Mouse (Mus musculus) erythroid progenitor cell, adult 5-6 weeks (primary cell): Measurements from ENCODE around the gene Tgfb3. TPM values are rescaled to one million over a fixed set of nuclear protein-coding genes. Genes with fewer than 3 reads are reported as not detected.

Source experiments
- ATAC-seq: replicated peaks from 2 replicates; pipeline ENCODE4 v1.8.0; 2016; ENCODE audit warnings: moderate number of reproducible peaks, mild to moderate bottlenecking, moderate TSS enrichment, inconsistent platforms; ENCODE audit not compliant: poor library complexity, low FRiP score, severe bottlenecking
- total RNA-seq, 2 experiments: library from RNA; stranded (forward) in 1 of 2; stranded (reverse) in 1 of 2; fragments of 150-400 nt in 1 of 2; fragments of 186-747, 209-891 nt in 1 of 2; gene quantifications; 2 replicates each; pipeline versions ENCODE4 v1.2.3 to v1.2.4; 2015 to 2017; ENCODE audit warnings: low replicate concordance in 2 of 2

Gene Tgfb3
- total RNA-seq, 2 experiments from 2014 or later: not detected

DNA sequence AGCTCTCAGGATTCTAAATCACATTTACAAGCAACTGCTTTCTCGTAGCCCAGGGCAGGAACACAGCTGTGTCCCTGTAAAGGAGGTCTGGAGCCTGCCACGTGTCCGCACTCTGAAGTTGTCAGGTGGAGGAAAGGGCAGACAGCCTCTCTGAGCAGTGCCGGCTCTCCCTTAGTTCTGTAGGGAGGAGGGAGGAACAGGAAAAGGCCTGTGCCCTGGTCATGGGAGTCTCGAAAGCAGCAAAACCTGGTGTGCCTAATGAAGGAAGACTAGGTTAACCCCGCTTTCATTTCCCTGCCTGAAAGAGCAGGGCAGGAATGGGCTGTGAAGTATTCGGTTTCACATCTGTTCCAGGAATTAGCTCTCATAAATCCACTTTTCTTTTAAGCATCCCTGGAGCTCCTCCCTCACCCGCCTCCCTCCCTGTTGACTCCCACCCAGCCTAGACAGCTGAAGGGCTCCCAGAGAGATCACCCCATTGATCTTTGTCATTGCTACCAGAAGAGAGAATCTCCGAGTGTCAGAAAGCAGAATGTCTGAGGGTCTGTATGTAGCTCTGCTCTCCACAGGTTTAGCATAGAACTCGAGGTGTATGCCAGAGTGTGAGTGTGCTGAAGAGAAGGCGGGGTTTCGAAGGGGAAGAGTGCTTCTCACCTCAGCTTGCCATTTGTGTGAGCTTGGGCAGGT lies 41.5 kb downstream of the Tgfb3 start:
- ATAC-seq: no peak

DNA sequence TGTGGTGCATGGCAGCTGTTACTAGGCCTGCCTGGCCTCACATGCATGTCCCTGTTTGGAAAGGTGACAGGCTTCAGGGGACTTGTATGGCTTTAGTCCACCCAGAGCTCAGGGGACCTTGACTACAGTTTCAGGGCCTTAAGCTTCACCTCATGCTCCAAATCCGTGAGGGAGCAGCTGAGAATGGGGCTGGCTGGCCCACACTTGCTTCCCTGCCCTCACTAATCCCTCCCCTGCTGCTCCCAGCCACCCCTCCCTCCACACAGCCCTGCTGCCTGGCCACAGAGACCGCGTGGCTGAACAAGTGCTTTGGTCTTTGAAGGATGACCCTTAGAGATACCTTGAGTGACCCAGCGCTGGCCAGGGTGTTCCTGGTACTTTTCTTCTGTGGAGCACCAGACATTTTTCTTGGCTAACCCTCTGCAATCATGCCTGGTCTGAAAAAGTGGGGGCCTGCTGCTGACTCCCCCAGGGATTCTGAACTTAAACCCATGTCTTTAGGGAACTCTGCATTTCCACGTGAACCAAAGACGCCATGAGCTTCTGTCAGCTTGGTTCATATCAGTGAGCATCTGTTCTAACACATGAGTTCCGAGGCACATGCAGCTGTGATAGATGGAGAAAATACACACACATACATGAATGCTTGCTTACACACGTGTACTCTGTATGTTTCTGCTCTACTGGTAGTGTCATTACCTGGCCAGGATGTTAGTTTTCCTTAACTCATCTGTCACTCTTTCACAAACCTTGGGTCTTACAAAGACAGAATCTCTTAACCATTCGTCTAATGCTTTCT lies 42.3 kb downstream of the Tgfb3 start:
- ATAC-seq: no peak

- no peak for ATAC-seq
These were observed 43.3 kb downstream of the Tgfb3 start for GRCm38 (mm10) chr12:86035586-86035985.

DNA sequence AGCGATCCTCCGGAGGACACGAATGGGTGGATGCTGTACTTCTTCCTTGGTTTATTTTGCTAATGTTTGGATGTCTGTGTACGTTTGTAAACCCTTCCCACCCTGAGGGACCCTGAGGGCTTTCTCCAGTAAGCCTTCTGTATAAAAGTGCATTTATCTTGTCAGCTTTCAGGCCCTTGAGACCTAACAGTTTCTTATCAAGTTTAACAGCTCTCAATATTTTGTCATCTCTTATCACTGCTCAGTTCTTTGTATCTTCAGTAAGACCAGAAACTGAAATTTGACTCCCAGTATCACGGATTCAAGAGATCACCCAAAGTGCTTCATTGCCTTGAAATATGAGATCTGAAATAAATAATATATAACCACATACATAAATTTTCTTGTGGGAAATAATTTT lies 47.9 kb downstream of the Tgfb3 start:
- ATAC-seq: no peak

DNA sequence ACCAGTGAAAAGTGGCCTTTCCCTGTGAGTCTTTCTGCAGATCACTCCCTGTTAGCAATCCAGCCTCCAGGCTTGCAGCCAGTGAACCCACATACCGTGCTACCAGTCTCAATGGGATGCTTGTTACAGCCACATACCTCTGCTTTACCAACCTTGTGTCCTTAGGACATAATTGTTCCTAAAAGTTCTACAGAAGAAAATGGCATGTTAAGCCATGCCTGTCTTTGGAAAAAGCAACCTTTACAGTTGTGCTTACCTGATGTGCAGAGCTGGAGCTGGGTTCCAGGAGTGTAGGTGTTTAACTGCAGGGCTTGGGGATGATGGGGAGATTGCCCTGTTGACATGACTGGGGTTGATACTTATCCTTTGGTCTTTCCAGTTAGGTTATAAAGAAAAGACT lies 51.1 kb downstream of the Tgfb3 start:
- ATAC-seq: no peak

GRCm38 (mm10) chr12:86027000-86027399 lies 51.8 kb downstream of the Tgfb3 start:
- ATAC-seq: no peak

- ATAC-seq: no peak
These were observed 53.4 kb downstream of the Tgfb3 start for GRCm38 (mm10) chr12:86025480-86025879.

- no peak for ATAC-seq
These were observed 54.4 kb downstream of the Tgfb3 start for GRCm38 (mm10) chr12:86024426-86024825.

GRCm38 (mm10) chr12:86023081-86023871 lies 55.6 kb downstream of the Tgfb3 start:
- ATAC-seq: no peak

- ATAC-seq: no peak
These were observed 56.4 kb downstream of the Tgfb3 start for GRCm38 (mm10) chr12:86022282-86022984.

- no peak for ATAC-seq
These were observed 57.3 kb downstream of the Tgfb3 start for GRCm38 (mm10) chr12:86021583-86021982.

DNA sequence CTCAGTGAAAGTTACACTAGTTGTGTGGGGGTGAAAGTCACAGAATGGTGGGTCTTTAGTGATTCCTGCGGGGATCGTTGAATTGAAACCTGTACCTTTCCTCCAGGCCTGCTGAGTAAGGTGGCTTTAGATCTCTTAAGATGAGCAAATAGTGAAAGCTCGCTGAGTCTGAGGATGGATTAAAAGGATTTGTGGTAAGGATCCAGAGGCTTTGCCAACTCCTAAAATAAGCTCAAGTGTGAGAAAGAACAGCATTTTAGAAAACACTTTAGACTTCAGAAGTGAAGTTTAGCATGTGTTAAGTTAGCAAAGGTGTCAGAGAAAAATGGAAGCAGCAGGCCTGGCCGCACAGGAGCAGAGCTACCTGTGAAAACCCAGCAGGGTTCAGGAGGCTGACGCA lies 61.5 kb downstream of the Tgfb3 start:
- no peak for ATAC-seq

DNA sequence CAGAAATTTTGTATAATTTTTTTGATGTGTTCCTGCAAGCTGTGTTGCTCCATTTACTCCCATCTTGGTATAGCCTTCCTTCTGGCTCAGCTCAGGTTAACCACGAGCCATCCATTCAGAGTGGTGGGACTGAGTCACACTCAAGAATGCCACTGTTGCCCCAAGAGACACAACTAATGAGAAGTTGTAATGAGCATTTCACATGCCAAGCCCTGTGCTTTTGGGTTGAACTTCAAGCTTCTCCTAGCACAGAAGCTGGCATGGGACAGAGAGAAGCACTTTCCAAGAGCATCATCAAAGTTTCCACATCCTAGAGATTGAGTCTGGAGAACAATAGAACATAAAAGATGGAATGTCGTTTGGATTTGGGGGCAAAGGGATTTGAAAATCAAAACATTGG lies 63.7 kb downstream of the Tgfb3 start:
- no peak for ATAC-seq

GRCm38 (mm10) chr12:86014621-86015020 lies 64.2 kb downstream of the Tgfb3 start:
- ATAC-seq: no peak

- no peak for ATAC-seq
These were observed 64.7 kb downstream of the Tgfb3 start for GRCm38 (mm10) chr12:86014174-86014573.

GRCm38 (mm10) chr12:86012195-86012594 lies 66.6 kb downstream of the Tgfb3 start:
- no peak for ATAC-seq

GRCm38 (mm10) chr12:86010656-86011055 lies 68.2 kb downstream of the Tgfb3 start:
- ATAC-seq: no peak

GRCm38 (mm10) chr12:86007377-86007776 lies 71.5 kb downstream of the Tgfb3 start:
- ATAC-seq: no peak
